Mouse (Mus musculus): Measurements from ENCODE around the gene Gm20850. TPM values are rescaled to one million over a fixed set of nuclear protein-coding genes. Genes with fewer than 3 reads are reported as not detected.

Gene Gm20850
- polyA plus RNA-seq (2017; shearing (Covaris generic)): not detected

DNA sequence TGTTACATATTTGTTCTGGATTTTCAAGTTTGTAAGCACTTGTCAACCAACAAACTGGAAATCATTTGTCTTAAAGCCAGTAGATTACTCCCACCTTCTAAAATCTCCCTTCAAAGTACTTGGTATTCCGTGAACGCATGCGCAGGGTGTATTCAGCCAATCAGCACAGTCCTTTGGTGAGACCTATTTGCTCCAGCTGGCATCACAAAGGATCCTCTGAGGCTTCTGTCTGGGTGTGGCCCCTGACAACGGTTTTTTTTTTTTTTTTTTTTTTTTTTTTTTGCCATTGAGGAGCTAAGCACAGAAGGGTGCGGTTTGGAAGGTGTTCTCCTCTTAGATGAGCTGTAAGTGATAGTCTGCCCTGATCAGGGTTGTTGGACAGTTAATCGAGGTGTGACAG is at the start of gene Gm20850:
TSS of gene Gm20850 (plus strand) at position 301 of the 400 bp plus-strand sequence.

